Mouse (Mus musculus): ENCODE data around the gene Lpcat1.

GRCm38 (mm10) chr13:73496137-73496536 is 29.1 kb downstream of the Lpcat1 start:
- TF ChIP-seq CTCF (conservative IDR thresholded peaks at IDR 0.05; ENCODE audit: low read length) = no peak
- TF ChIP-seq POU5F1 (IDR thresholded peaks at IDR 0.05; ENCODE audit: borderline replicate concordance, low read length) = no peak

Measured in E14TG2a.4 (cell line).